Mouse (Mus musculus) urinary bladder, postnatal 25 days (tissue): Measurements from ENCODE around the gene Ppard.
A peak's percentile ranks its signal among the peaks of the same experiment; 100 is the strongest.
"Not testable (repeated sequence)": the region's sequence is repeated elsewhere in the genome, so short reads cannot be mapped to it uniquely, and the experiment has no call there.

Source experiments
- DNase-seq: peaks from one replicate; pipeline ENCODE4 v3.0.0; 2022; ENCODE audit warnings: low spot score

Gene Ppard

GRCm38 (mm10) chr17:28313880-28314225, 81.4 kb downstream of the Ppard start:
- DNase-seq: no peak

- no peak for DNase-seq
These were observed 83.2 kb downstream of the Ppard start for GRCm38 (mm10) chr17:28315611-28316160.

DNA sequence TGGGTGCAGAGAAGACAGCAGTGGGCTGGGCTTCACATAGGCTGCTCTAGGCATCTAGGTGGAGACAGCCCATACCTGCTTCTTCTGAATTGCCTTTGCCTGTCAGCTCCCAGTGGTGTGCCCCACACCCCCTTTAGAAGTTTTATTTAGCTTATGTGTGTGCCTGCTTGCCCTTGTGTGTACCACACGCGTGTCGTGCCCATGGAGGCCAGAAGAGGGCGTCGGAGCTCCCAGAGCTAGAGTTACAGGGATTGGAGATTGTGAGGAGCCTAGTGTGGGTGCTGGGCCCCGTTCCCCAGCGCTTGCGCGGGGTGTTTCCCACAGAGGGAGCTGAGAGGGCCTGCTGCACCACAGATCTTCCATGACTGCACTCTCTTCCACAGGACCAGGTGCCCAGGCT, 84.0 kb downstream of the Ppard start:
- no peak for DNase-seq

GRCm38 (mm10) chr17:28317091-28317490, 84.6 kb downstream of the Ppard start:
- DNase-seq: no peak

GRCm38 (mm10) chr17:28317725-28318124, 85.2 kb downstream of the Ppard start:
- no peak for DNase-seq

DNA sequence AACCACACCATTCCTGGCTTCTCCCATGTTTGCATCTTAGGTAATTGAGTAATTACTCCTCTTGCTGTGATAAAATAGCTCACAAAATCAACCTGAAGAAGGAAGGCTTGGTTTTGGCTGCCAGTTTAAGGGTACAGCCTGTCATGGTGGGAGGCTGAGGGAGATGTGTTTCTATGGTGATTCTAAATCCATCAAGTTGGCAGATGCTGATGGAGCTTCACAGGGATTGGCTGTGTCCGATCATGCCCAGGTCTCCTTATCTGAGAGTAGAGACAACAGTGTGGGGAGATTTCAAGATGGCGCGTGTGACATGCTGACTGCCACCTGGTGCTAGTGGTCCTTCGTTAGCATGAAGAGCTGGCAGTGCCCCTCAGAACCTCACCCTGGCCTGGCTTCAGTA, 89.2 kb downstream of the Ppard start:
- DNase-seq: no peak

GRCm38 (mm10) chr17:28323786-28324185, 91.3 kb downstream of the Ppard start:
- no peak for DNase-seq

DNA sequence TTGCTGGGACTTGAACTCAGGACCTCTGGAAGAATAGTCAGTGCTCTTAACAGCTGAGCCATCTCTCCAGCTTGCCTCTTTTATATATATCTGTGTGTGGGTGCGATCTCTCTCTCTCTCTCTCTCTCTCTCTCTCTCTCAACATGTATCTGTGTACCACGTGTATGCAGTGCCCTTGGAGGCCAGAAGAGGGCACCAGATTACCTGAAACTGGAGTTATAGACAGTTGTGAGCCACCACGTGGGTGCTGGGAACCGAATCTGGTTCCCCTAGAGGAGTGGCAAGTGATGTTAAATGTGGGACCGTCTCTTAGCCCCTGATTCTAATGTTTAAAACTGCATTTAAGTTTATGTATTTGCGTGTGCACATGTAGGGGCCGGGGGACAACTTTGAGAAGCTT, 91.9 kb downstream of the Ppard start:
- not testable (repeated sequence) for DNase-seq

DNA sequence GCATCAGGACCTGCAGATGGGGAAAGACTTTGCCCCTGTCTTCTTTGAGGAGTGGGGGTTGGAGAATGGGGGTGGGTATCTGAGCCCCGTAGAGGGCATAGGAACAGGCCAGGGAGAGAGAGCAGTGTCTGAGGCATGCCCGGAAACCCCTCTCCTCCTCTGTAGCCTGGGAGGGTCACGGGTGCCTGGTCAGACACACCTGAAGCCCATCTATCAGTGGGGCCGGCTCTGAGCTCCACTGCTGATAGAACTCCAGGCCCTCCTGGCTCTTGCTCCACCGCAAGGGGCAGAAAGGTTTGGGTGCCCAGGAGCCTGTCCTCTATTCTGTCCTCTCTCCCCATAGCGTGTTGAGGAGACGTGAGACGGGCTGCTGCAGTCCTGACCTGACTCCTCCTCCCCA, 93.3 kb downstream of the Ppard start:
- DNase-seq: no peak

GRCm38 (mm10) chr17:28326951-28327350, 94.5 kb downstream of the Ppard start:
- DNase-seq: no peak

DNA sequence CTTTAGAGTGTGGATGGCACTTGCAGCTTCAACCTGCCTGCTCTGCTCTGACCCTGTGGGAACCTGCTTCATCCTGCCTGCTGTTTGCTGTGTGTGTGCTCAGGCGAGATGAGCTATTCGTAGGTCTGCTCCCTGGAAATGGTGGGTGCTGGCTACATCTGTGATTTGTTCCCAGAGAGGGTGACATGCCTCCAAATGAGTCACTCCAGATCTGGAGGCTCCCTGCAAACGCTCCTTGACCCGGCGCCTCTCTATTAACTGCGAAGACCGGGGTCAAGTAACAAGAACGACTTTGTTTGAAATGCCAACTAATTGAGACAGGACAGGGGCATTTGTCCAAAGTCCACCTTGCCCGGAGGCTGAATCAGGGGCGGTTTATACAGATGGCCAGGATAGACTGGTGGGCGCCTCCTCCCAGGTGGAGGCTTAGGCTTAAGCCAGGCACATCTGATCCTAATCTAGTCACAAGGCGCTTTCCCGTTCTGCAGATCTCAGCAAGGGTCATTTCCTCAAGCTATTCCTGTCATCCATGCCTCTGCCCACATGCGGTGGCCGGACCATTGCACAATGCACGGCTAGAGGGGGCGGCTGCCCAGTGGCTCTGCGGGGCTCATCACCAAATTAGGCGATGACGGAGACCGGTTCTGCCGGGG, 95.3 kb downstream of the Ppard start:
- DNase-seq: no peak

DNA sequence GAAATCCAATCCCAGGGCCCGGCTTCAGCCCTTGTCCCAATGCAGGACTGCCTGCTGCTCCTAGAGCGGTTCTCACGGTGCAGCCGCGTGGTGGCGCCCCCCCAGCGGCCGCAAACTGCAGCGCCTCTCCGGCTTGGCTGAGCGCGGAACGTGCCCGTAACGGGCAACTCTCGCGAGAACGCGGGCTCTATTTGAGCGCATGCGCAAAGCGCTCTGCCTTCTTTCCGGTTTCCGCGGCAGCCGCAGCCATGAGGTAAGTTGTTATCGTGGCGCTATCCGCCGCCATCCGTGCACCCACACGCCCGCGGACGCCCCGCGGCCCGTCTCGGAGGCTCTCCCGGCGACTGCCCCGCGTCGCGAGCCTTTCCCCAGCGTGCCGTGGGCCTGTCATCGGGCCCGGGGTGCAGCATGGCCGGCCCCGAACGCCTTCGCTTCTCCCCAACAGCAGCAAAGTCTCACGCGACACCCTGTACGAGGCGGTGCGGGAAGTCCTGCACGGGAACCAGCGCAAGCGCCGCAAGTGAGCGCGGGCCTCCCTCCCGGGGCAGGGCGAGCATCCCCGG, 95.9 kb downstream of the Ppard start, which contains the start of gene Rpl10a:
TSS of gene Rpl10a (plus strand) at position 106 of the 563 bp plus-strand sequence.
- DNase-seq: peak; percentile 98

DNA sequence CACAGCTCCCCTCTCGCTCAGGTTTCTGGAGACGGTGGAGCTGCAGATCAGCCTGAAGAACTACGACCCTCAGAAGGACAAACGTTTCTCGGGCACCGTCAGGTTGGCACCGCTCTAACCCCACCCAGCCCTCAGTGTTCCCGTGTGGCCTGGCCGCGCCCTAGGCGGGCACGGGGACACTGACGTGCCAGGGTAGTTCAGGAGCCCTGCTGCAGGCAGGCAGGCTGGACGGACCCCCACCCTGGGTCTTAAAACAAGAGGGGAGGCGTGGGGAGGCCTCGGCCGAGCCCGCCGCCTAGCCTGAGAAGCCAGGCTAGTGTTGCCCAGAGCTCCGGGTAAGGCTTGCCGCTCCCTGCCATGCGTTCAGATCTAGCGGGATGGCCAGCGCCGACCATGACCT, 96.4 kb downstream of the Ppard start:
- DNase-seq: no peak

GRCm38 (mm10) chr17:28329503-28330231, 97.2 kb downstream of the Ppard start:
- no peak for DNase-seq

DNA sequence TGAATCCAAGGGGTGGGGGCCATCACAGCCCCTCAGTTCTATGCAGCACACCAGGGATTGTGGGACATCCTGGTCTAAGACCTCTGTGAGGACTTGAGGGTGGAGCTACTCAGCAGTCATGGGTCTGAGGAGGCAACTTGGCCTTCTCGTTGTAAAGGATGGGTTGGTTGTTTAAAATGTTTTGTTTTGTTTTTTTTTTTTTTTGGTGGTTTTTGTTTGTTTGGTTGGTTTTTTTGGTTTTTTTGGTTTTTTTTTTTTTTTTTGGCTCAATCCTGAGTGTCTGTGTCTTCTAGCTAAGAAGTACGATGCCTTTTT, 97.7 kb downstream of the Ppard start:
- no peak for DNase-seq

- DNase-seq: not testable (repeated sequence)
These were observed 98.1 kb downstream of the Ppard start for GRCm38 (mm10) chr17:28330590-28330989.

- no peak for DNase-seq
These were observed 99.0 kb downstream of the Ppard start for GRCm38 (mm10) chr17:28331241-28332112.

- DNase-seq: no peak
These were observed 99.8 kb downstream of the Ppard start for GRCm38 (mm10) chr17:28332113-28332914.

DNA sequence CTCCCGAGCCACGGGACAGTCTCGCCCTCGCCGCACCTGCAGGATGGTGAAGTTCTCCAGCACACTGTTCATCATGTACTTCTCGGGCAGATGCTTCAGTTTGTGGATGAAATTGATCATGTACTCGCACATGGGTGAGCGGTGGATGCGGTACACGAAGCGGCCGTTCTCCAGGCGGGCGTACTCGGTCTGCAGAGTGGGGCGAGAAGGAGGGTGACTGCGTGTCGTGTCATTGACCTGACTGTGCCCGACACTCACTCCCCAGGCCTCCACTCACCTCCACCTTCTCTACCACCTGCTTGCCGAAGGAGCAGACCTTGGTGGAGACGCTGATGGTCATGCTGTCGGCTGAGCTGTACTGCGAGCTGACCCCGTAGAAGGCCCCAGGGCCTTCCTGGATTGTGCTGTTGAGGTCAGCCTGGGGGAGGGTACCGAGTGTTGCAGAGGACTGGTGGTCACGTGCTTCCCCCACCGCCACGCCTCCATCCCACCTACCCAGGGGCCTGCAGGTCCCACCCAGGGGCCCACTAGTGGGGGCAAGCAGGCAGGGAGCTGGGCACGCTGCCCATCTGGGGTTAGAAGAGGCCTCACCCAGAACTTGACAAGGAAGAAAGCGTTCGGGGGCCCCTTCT, 100.5 kb downstream of the Ppard start:
- no peak for DNase-seq

- DNase-seq: no peak
These were observed 102.8 kb downstream of the Ppard start for GRCm38 (mm10) chr17:28335267-28335666.

DNA sequence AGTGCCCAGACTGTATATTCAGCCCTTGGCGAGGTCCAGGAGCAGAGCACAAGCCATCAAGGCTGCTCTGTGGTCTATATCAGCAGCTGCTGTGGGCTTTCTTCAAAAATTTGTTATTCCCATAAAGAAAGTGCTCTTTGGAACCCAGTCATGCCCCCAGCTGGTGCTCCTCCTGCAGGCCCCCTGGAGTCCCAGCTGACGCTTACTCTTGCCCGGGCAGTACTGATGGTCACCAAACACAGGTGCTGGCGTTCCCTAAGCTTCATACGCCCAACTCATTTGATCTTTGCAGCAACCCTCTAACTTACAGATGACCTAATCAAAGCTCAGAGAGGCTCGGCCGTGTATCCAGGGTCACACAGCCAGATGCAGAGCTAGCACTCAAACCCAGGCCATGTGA, 105.0 kb downstream of the Ppard start:
- no peak for DNase-seq
